Mouse (Mus musculus): Measurements from ENCODE around the gene Exosc9.

DNA sequence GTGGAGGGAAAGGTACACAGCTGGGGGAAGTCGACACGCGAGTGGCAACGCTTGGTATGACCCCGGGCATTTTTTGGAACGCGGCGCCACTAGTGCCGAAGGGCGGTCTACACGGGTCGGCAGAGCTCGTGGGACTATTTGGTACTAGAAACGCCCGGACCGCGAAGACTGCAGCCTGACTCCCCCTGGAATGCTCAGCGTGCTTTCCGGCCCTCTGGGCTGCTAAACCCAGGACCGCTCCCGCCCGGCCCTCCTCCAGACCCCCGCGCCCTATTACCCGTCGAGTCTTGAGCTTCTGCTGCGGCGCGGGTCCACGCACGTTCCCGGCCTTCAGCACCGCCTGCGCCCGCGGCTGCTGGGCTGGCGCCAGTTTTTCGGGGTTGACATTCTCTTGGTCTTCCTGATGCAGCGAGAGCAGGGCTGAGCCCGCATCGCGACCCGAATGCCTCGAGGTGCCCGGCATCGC is 19.0 kb downstream of the Exosc9 start:
- TF ChIP-seq CTCF (IDR thresholded peaks at IDR 0.05; ENCODE audit: extremely low read depth, insufficient read depth, low read length) (no peak), POLR2A (IDR thresholded peaks at IDR 0.05; ENCODE audit: extremely low read depth, insufficient read depth, low read length) (no peak)

All from cortical plate, adult 2 months (tissue).